Mouse (Mus musculus) splenic B cell, adult 2 months (primary cell): ENCODE results near the gene Klhl3.
A peak's percentile ranks its signal among the peaks of the same experiment; 100 is the strongest.

Source experiments
- DNase-seq: peaks from one replicate; pipeline ENCODE4 v3.0.0-alpha.2; 2011; ENCODE audit warnings: low read depth, low spot score
- H3K27me3 ChIP-seq: 2 replicates; pipeline ENCODE4 v1.6.1; 2012; ENCODE audit warnings: mild to moderate bottlenecking, low read length, moderate library complexity, mixed read lengths; ENCODE audit not compliant: control insufficient read depth, poor library complexity, insufficient read depth, severe bottlenecking
- H3K36me3 ChIP-seq: 2 replicates; pipeline ENCODE4 v1.6.1; 2012; ENCODE audit warnings: mild to moderate bottlenecking, low read length, moderate library complexity, mixed read lengths; ENCODE audit not compliant: control insufficient read depth, poor library complexity, insufficient read depth, severe bottlenecking

Gene Klhl3

GRCm38 (mm10) chr13:58111306-58111705 lies 2.1 kb downstream of the Klhl3 start:
- DNase-seq, result no peak
- Histone ChIP-seq H3K36me3 (no peaks in the 10 kb centered on the region), H3K27me3 (no peaks in the 10 kb centered on the region)

GRCm38 (mm10) chr13:58090643-58091042 lies 22.7 kb downstream of the Klhl3 start:
- Histone ChIP-seq H3K27me3 (no peaks in the 10 kb centered on the region), H3K36me3 (no peaks in the 10 kb centered on the region)
- no peak for DNase-seq

- Histone ChIP-seq H3K36me3 (no peaks in the 10 kb centered on the region), H3K27me3 (no peaks in the 10 kb centered on the region)
- no peak for DNase-seq
Measured at GRCm38 (mm10) chr13:58084396-58084795, 29.0 kb downstream of the Klhl3 start.

GRCm38 (mm10) chr13:58083521-58083920 lies 29.9 kb downstream of the Klhl3 start:
- H3K36me3 ChIP-seq, result no peaks in the 10 kb centered on the region
- no peaks in the 10 kb centered on the region for H3K27me3 ChIP-seq
- no peak for DNase-seq

GRCm38 (mm10) chr13:58083048-58083447 lies 30.3 kb downstream of the Klhl3 start:
- Histone ChIP-seq H3K27me3 (no peaks in the 10 kb centered on the region), H3K36me3 (no peaks in the 10 kb centered on the region)
- DNase-seq, result no peak

- Histone ChIP-seq H3K36me3 (no peaks in the 10 kb centered on the region), H3K27me3 (no peaks in the 10 kb centered on the region)
- DNase-seq, result no peak
Measured at GRCm38 (mm10) chr13:58078361-58078760, 35.0 kb downstream of the Klhl3 start.

- Histone ChIP-seq H3K36me3 (no peaks in the 10 kb centered on the region), H3K27me3 (no peaks in the 10 kb centered on the region)
- no peak for DNase-seq
Measured at GRCm38 (mm10) chr13:58074881-58075280, 38.5 kb downstream of the Klhl3 start.

GRCm38 (mm10) chr13:58074466-58074865 lies 38.9 kb downstream of the Klhl3 start:
- H3K27me3 ChIP-seq, result no peaks in the 10 kb centered on the region
- DNase-seq, result no peak
- H3K36me3 ChIP-seq, result no peaks in the 10 kb centered on the region

GRCm38 (mm10) chr13:58073254-58073882 lies 40.0 kb downstream of the Klhl3 start:
- DNase-seq, result no peak
- Histone ChIP-seq H3K36me3 (no peaks in the 10 kb centered on the region), H3K27me3 (no peaks in the 10 kb centered on the region)

GRCm38 (mm10) chr13:58071209-58071608 lies 42.2 kb downstream of the Klhl3 start:
- no peaks in the 10 kb centered on the region for H3K36me3 ChIP-seq
- no peak for DNase-seq
- H3K27me3 ChIP-seq, result no peaks in the 10 kb centered on the region

GRCm38 (mm10) chr13:58070504-58070903 lies 42.9 kb downstream of the Klhl3 start:
- no peaks in the 10 kb centered on the region for H3K27me3 ChIP-seq
- DNase-seq, result no peak
- H3K36me3 ChIP-seq, result no peaks in the 10 kb centered on the region

GRCm38 (mm10) chr13:58068421-58069209 lies 44.8 kb downstream of the Klhl3 start:
- DNase-seq, result no peak
- H3K27me3 ChIP-seq, result no peaks in the 10 kb centered on the region
- no peaks in the 10 kb centered on the region for H3K36me3 ChIP-seq

- DNase-seq, result peak; percentile 71
- H3K36me3 ChIP-seq, result no peaks in the 10 kb centered on the region
- no peaks in the 10 kb centered on the region for H3K27me3 ChIP-seq
Measured at GRCm38 (mm10) chr13:58067540-58068103, 45.8 kb downstream of the Klhl3 start.

- Histone ChIP-seq H3K36me3 (no peaks in the 10 kb centered on the region), H3K27me3 (no peaks in the 10 kb centered on the region)
- peak; percentile 45 for DNase-seq
Measured at GRCm38 (mm10) chr13:58066496-58067389, 46.6 kb downstream of the Klhl3 start.
